Mouse (Mus musculus): ENCODE data around the gene Spag7. TPM values are rescaled to one million over a fixed set of nuclear protein-coding genes. Genes with fewer than 3 reads are reported as not detected.

The Spag7 gene
- polyA plus RNA-seq, 2 experiments: 27.4 to 42.0 TPM

GRCm38 (mm10) chr11:70699722-70700556, 30.7 kb upstream of the Spag7 start, which contains the start of the genes Inca1 and Kif1c:
Inca1 (minus strand) TSS chr11:70700155.
Kif1c (plus strand) TSS chr11:70700548.
- Histone ChIP-seq H3K9me3 (ENCODE audit: control insufficient read depth, low read length) (no peaks in the 10 kb centered on the region), H3K4me1 (replicated peaks; ENCODE audit: control insufficient read depth in 2 of 2, insufficient read depth in 2 of 2, low read length in 1 of 2) (peaks cover 0 to 4% of the 10 kb centered on the region in 2 experiments; a peak in 1 of 4 replicates), H3K4me3 (ENCODE audit: insufficient read depth in 1 of 2, low read depth in 2 of 2, low read length in 2 of 2) (peak within 1 kb of the TSS; percentile 77 to 89), H3K36me3 (replicated peaks; ENCODE audit: control insufficient read depth, insufficient read depth, low read depth) (no peaks in the 10 kb centered on the region), H3K9ac (replicated peaks) (peak within 1 kb of the TSS; percentile 66), H3K27me3 (ENCODE audit: control insufficient read depth, insufficient read depth, low read length) (peaks cover 4% of the 10 kb centered on the region), H3K4me2 (ENCODE audit: low read depth) (peak within 1 kb of the TSS; percentile 89), H3K27ac (no peak within 1 kb of the TSS)
- DNase-seq (ENCODE audit: low read depth in 3 of 3, low spot score in 3 of 3) (peak; percentile 73 to 79 (median 78)), ATAC-seq (ENCODE audit: insufficient read depth) (peak; percentile 98)
- 1% methylated on average over 68 of the region's 69 CpGs for WGBS (ENCODE audit: insufficient replicate concordance)
- TF ChIP-seq EP300 (IDR thresholded peaks at IDR 0.05; ENCODE audit: low read depth) (no peak), CTCF (IDR thresholded peaks at IDR 0.05; ENCODE audit: low read depth) (no peak)

- no peak for TF ChIP-seq EP300 (IDR thresholded peaks at IDR 0.05; ENCODE audit: low read depth)
- TF ChIP-seq CTCF (IDR thresholded peaks at IDR 0.05; ENCODE audit: low read depth): no peak
- Histone ChIP-seq H3K4me2 (ENCODE audit: low read depth) (no peak overlapping the region; the same call in 1 of the 2 replicates), H3K9me3 (ENCODE audit: control insufficient read depth, low read length) (no peaks in the 10 kb centered on the region), H3K36me3 (replicated peaks; ENCODE audit: control insufficient read depth, insufficient read depth, low read depth) (no peaks in the 10 kb centered on the region), H3K4me3 (ENCODE audit: insufficient read depth in 1 of 2, low read depth in 2 of 2, low read length in 2 of 2) (no peak overlapping the region), H3K27me3 (ENCODE audit: control insufficient read depth, insufficient read depth, low read length) (peaks cover 4% of the 10 kb centered on the region), H3K4me1 (replicated peaks; ENCODE audit: control insufficient read depth in 2 of 2, insufficient read depth in 2 of 2, low read length in 1 of 2) (peaks cover 0 to 4% of the 10 kb centered on the region in 2 experiments; a peak in 1 of 4 replicates), H3K9ac (replicated peaks) (no peak overlapping the region), H3K27ac (no peak overlapping the region)
- WGBS (ENCODE audit: insufficient replicate concordance): 59% methylated on average over 2 of the region's 2 CpGs
- ATAC-seq (ENCODE audit: insufficient read depth) (no peak), DNase-seq (ENCODE audit: low read depth in 3 of 3, low spot score in 3 of 3) (no peak)
Observed at GRCm38 (mm10) chr11:70699051-70699450, 29.8 kb upstream of the Spag7 start.

- Histone ChIP-seq H3K4me3 (ENCODE audit: insufficient read depth in 1 of 2, low read depth in 2 of 2, low read length in 2 of 2) (no peak overlapping the region), H3K4me2 (ENCODE audit: low read depth) (no peak overlapping the region), H3K9ac (replicated peaks) (no peak overlapping the region), H3K4me1 (replicated peaks; ENCODE audit: control insufficient read depth in 2 of 2, insufficient read depth in 2 of 2, low read length in 1 of 2) (peaks cover 0 to 4% of the 10 kb centered on the region in 2 experiments; a peak in 1 of 4 replicates), H3K9me3 (ENCODE audit: control insufficient read depth, low read length) (no peaks in the 10 kb centered on the region), H3K36me3 (replicated peaks; ENCODE audit: control insufficient read depth, insufficient read depth, low read depth) (no peaks in the 10 kb centered on the region), H3K27me3 (ENCODE audit: control insufficient read depth, insufficient read depth, low read length) (peaks cover 4% of the 10 kb centered on the region), H3K27ac (no peak overlapping the region)
- ATAC-seq (ENCODE audit: insufficient read depth) (no peak), DNase-seq (ENCODE audit: low read depth in 3 of 3, low spot score in 3 of 3) (no peak)
- 53% methylated on average over 3 of the region's 3 CpGs for WGBS (ENCODE audit: insufficient replicate concordance)
- TF ChIP-seq CTCF (IDR thresholded peaks at IDR 0.05; ENCODE audit: low read depth) (no peak), EP300 (IDR thresholded peaks at IDR 0.05; ENCODE audit: low read depth) (no peak)
Observed at GRCm38 (mm10) chr11:70697376-70697775, 28.2 kb upstream of the Spag7 start.

- no peak overlapping the region for H3K27ac ChIP-seq
- no peaks in the 10 kb centered on the region for H3K9me3 ChIP-seq (ENCODE audit: control insufficient read depth, low read length)
- no peak overlapping the region for H3K4me3 ChIP-seq (ENCODE audit: insufficient read depth in 1 of 2, low read depth in 2 of 2, low read length in 2 of 2)
- no peak for DNase-seq (ENCODE audit: low read depth in 3 of 3, low spot score in 3 of 3)
- peaks cover 0 to under 1% of the 10 kb centered on the region in 2 experiments; a peak in 3 of 4 replicates for H3K4me1 ChIP-seq (replicated peaks; ENCODE audit: control insufficient read depth in 2 of 2, insufficient read depth in 2 of 2, low read length in 1 of 2)
- WGBS (ENCODE audit: insufficient replicate concordance): 39% methylated on average over 3 of the region's 3 CpGs
- no peak overlapping the region for H3K9ac ChIP-seq (replicated peaks)
- no peak overlapping the region for H3K4me2 ChIP-seq (ENCODE audit: low read depth)
- ATAC-seq (ENCODE audit: insufficient read depth): no peak
- no peaks in the 10 kb centered on the region; the same call in 1 of the 2 replicates for H3K27me3 ChIP-seq (ENCODE audit: control insufficient read depth, insufficient read depth, low read length)
- TF ChIP-seq CTCF (IDR thresholded peaks at IDR 0.05; ENCODE audit: low read depth) (no peak), EP300 (IDR thresholded peaks at IDR 0.05; ENCODE audit: low read depth) (no peak)
- H3K36me3 ChIP-seq (replicated peaks; ENCODE audit: control insufficient read depth, insufficient read depth, low read depth): no peaks in the 10 kb centered on the region
Observed at GRCm38 (mm10) chr11:70693504-70693903, 24.3 kb upstream of the Spag7 start.

GRCm38 (mm10) chr11:70689578-70689977, 20.4 kb upstream of the Spag7 start:
- Histone ChIP-seq H3K27ac (no peak overlapping the region), H3K9me3 (ENCODE audit: control insufficient read depth, low read length) (no peaks in the 10 kb centered on the region), H3K4me1 (replicated peaks; ENCODE audit: control insufficient read depth in 2 of 2, insufficient read depth in 2 of 2, low read length in 1 of 2) (peaks cover 0 to 9% of the 10 kb centered on the region in 2 experiments; a peak in 3 of 4 replicates), H3K36me3 (replicated peaks; ENCODE audit: control insufficient read depth, insufficient read depth, low read depth) (no peaks in the 10 kb centered on the region), H3K4me3 (ENCODE audit: insufficient read depth in 1 of 2, low read depth in 2 of 2, low read length in 2 of 2) (no peak overlapping the region), H3K27me3 (ENCODE audit: control insufficient read depth, insufficient read depth, low read length) (no peaks in the 10 kb centered on the region; the same call in 1 of the 2 replicates), H3K4me2 (ENCODE audit: low read depth) (no peak overlapping the region), H3K9ac (replicated peaks) (no peak overlapping the region)
- ATAC-seq (ENCODE audit: insufficient read depth): no peak
- TF ChIP-seq CTCF (IDR thresholded peaks at IDR 0.05; ENCODE audit: low read depth): no peak
- no peak for TF ChIP-seq EP300 (IDR thresholded peaks at IDR 0.05; ENCODE audit: low read depth)
- DNase-seq (ENCODE audit: low read depth in 3 of 3, low spot score in 3 of 3): no peak
- WGBS (ENCODE audit: insufficient replicate concordance): 51% methylated on average over 4 of the region's 4 CpGs

Measured in liver, embryonic 14.5 days (tissue).